Mouse (Mus musculus) layer of hippocampus, postnatal 25 days (tissue): ENCODE measurements around the gene Crybg2. TPM values are rescaled to one million over a fixed set of nuclear protein-coding genes. Genes with fewer than 3 reads are reported as not detected.

Source experiments
- DNase-seq, 2 experiments: peaks; one replicate each; pipeline ENCODE4 v3.0.0; 2022; ENCODE audit warnings: mixed read lengths in 2 of 2, low spot score in 1 of 2; ENCODE audit errors: extremely low spot score in 1 of 2
- total RNA-seq, 2 experiments: library from RNA; stranded (reverse); gene quantifications; 2 replicates each; pipeline ENCODE4 v1.2.3; 2021

Crybg2 gene
- total RNA-seq, 2 experiments from 2014 or later = 1.2 to 1.6 TPM

DNA sequence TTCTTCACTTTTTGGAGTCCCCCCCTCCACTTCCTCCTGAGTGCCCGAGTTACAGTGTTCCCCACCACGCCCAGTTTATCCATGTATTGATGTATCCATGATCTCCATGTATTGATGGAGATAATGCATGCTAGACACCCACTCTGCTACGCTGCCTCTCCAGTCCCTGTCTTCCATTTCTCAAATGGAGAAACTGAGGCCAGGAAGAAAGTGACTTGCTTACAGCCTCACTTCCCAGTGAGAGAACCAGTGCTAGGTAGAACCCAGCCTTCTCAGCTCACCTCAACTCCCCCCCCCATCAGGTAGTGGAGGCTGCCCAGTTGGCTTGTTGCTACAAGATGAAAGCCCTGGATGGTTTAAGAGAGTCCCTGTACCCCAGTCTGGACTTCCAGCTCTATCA is 7.1 kb upstream of the Crybg2 start, which contains the start of gene Zfp683:
Zfp683 (plus strand) TSS at position 301 of the 400 bp plus-strand sequence.
- DNase-seq = no peak

DNA sequence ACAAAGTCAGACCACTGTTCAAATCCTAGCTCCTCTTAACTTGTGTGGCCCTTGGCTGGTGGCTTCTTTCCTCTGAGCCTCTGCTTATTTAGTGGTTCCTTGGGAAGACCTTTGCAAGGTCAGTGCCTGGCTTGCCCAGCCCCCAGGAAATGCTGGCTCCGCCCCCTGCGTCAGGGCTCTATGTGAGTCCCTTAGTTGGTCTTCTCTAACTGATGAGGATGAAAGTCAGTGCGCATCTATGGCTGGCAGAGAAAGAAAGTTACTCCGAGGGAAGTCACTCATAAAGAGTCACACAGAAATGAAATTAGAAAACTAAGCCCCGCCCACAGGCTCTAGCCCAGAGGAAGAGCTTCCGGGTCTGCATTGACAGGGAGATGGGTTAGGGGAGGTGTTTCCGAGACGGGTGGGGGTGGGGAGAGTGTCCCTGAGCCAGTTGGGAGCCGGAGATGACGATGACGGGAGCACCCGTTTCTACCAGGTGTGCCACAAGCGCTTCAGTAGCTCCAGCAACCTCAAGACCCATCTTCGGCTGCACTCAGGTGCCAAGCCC is 2.4 kb upstream of the Crybg2 start:
- DNase-seq = no peak

GRCm38 (mm10) chr4:134058908-134059307 is 1.7 kb upstream of the Crybg2 start:
- no peak for DNase-seq

DNA sequence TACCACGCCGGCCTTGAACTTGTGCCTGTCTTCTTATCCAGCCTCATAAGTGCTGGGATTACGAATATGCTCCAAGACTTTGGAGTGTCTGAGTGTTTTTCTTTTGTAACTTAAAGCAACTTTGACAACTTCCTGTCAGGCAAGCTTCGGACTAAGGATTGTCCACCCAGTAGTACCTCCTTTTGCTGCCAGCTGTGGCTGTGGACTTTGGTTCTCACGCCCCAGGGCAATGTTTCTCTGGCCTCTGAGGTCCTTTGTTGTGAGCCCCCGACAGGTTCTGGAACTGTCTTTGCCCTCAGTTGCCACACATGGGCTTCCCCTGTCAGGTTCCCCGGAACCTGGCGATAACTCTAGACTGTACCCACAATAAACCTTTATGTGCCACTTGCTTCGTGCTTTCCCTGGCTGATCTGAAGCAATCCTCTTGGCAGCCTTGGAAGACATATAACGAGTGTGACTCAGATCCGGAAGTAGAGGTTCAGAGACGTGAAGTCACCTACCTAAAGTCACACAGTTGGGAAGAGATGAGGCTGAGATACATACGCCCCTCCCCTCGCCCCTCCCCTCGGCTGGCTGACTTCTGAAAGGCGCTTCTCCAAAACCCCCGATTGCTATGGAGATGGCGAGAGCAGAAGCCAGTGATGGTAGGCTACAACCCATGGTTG is 683 bp downstream of the Crybg2 start:
- no peak for DNase-seq

DNA sequence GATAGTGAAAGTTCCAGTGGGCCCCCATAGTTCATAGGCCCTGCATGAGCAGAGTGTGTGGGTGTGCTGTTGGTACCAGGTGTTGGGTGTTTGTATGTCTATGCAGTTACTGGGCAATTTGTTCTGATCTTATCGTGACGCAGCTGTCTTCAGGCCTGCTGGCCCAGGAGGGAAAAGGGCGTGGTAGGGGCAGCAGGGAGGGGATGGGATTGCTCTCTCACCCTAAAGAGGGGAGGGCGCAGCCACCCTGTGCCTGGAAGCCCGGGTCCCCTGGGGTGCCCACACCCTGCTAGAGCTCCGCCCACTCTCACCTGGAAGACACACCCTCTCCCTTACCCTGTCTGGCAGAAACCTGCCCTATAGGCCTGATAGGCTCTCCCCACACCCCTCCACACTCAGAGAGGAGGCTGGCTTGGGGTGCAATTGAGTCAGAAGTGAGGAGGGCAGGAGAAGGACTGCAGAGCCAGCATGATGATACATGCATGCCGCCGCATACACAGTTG is 1.4 kb downstream of the Crybg2 start:
- no peak for DNase-seq

DNA sequence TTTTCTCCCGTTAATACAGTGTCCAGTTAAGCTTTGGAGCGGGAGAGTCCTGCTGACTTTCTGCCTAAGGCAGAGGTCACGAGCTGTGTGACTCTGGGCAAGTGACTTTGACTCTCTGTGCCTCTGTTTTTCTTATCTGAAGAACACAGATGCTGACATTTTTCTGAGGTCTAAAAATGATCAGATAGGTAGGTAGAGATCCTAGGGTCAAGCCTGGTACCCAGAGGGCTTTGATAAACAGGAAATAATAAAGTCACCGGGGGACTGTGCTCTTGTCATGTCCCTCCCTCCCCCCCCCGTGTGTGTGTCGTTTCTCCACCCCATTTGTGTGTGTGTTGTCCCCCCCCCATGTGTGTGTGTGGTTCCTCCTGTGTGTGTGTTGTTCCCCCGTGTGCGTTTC is 1.9 kb downstream of the Crybg2 start:
- DNase-seq = no peak

GRCm38 (mm10) chr4:134065431-134066004 is 4.9 kb downstream of the Crybg2 start:
- no peak for DNase-seq

DNA sequence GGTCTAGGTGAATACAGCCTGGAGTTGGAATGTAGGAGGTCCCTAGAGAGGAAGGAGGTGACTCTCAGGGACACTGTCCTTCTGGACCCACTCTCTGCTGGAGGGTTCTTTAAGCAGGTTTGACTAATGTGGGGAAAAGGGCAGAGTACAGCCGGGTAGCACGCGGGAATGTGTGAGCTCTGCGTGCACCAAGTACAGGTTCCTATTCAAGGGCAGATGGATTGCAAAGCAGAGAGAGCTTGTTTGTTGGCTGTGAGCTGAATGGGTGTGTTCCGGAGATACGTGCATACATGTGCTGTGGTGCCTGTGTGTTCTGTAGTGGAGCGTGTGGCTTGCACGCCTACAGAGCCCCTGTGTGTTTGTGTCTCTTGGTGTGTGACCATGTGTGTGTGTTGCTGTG is 6.8 kb downstream of the Crybg2 start:
- DNase-seq = no peak

- no peak for DNase-seq
Measured at GRCm38 (mm10) chr4:134067833-134068544, 7.4 kb downstream of the Crybg2 start.

DNA sequence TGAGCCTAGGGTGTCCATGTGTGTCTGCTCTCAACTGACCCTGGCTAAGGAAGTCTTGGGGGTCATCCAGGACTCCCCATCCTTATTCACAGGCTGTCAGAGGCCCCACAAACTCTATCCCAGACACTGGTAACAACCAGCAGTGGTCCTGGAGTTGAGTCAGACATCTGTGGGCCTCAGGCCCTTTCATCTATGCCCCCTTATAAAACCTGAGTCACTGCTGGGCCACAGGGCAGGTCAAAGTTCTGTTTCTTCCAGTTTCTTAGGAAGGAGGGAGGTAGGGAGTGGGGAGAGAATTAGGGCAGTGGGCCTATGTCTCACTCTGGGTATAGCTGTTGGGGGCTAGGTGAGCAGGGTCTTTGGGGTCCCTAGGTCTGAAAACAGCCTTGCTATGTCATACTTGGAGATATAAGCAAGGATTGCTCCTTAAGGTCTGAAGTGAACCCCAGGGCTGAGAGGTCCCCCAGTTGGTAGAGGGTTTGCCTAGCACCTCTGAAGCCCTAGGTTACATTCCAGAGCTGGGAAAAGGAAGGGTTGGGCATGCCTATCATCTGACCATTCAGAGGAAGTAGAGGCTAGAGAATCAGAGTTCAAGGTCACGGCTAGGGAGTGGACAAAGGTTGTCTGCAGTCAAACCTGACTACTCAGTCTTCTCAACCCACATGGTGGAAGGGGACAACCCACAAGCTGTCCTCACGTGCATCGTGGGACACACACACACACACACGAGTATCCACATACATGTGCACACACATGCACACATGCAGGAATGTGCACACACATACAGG is 8.4 kb downstream of the Crybg2 start:
- no peak for DNase-seq

GRCm38 (mm10) chr4:134078694-134079093 is 18.1 kb downstream of the Crybg2 start:
- peak in 1 of 2 experiments; percentile 17 for DNase-seq

DNA sequence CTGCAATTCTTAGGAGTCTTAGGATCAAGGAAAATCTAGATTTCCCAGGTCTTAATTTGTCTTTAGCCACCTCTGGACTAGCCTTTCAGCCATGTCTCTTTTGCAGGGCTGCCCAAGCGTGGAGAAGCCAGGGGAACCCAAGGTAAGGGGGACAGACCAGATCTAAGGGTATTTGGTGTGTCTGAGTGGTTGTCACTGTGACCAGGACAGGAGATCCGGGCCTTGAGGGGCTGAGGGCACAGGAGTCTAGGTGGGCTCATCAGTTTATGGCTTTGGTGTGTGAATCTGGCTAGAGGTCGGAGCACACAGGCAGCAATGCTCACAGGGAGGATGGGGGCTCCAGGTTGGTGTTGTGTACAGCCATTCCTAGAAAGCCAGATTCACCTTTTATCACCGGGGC is 20.1 kb downstream of the Crybg2 start:
- DNase-seq = no peak

DNA sequence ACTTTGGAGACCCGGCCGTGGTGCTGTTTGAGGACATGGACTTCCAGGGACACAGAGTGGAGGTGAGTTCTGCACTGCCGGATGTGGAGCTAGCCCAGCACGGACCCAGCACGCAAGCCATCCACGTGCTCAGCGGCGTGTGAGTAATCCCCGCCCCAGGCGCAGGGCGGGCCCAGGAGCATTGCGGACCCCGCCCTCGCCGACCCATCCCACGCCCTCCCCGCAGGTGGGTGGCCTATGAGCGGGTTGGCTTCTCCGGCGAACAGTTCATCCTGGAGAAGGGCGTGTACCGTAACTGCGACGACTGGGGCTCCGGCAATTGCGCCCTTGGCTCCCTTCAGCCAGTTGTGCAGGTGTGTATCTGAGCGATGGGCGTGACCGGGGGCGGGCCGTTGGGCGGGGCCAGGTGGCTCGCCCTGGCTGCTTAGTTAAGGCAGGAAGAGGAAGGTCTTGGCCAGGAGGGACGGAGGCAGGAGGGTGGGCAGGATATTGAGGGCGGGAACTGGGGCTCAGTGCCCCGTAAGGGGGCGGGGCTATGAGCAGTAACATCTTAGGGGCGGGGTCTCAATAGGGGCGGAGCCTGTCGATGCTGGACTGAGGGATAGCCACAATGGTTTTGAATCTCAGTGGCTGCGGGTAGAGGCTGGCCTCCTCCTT is 21.2 kb downstream of the Crybg2 start:
- peak; percentile 31 to 39 for DNase-seq

DNA sequence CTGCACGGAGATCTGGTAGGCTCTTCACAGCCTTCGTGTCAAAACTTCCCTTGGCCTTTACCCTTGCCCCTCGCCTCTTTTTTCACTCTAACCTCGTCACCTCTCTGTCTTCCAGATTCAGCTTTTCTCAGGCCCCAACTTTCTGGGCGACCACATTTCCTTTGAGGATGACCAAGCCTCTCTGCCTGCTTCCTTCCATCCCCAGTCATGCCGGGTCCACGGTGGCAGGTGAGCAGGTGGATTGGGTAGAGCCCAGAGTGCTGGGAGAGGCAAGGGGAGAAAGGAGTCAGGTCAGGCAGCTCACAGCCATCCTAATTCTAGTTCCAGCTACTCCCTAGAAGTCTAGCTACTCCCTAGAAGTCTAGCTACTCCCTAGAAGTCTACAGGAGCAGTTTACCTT is 21.8 kb downstream of the Crybg2 start:
- no peak for DNase-seq

GRCm38 (mm10) chr4:134084999-134085398 is 24.4 kb downstream of the Crybg2 start:
- DNase-seq = no peak

GRCm38 (mm10) chr4:134087412-134087811 is 26.8 kb downstream of the Crybg2 start:
- DNase-seq = peak in 1 of 2 experiments; percentile 14

DNA sequence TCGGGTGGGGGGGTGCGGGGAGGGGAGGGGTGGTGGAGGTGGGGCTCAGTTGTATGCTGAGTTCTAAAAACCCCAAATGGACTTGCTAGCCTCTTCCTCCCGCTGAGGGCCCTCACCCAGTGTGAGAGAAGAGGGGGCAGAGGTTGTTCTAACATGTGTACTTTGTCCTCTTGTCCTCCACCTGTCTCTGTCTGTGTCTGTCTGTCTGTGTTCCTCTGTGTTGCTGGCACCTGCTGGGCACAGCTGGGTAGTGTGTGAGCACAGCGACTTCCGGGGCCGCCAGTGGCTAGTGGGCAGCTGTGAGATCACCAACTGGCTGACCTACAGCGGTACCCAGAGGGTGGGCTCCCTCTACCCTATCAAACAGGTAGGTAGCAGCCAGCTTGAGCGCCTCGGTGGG is 28.4 kb downstream of the Crybg2 start:
- DNase-seq = no peak

GRCm38 (mm10) chr4:134090521-134091224 is 30.1 kb downstream of the Crybg2 start:
- DNase-seq = no peak

DNA sequence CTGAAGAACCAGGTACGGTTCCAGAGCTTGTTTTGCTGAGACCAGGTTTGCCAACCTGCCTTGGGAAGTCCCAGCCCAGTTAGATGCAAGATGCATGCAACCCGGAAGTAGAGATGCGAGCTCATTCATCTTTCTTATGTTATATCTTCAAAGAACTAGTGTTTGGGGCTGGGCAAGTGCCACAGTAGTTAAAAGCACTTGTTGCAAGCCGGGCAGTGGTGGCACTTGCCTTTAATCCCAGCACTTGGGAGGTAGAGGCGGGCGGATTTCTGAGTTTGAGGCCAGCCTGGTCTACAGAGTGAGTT is 30.6 kb downstream of the Crybg2 start:
- DNase-seq = no peak
